Mouse (Mus musculus): ENCODE data around the gene Baat. TPM values are rescaled to one million over a fixed set of nuclear protein-coding genes. Genes with fewer than 3 reads are reported as not detected.

Gene Baat
- polyA plus RNA-seq, 1 experiment from 2014 or later, result 0.17 TPM

Other genes with a start within 250 kb of the Baat start
- not detected in 2 replicates for gene Acnat2, start 98.4 kb downstream of the Baat start, polyA plus RNA-seq (2014; fragmentation: Nextera tagmentation; extraction: Ambion mirVana)
- gene Acnat1, start 32.6 kb downstream of the Baat start, polyA plus RNA-seq (2014; fragmentation: Nextera tagmentation; extraction: Ambion mirVana), result not detected in 2 replicates
- 78.4 and 90.0 TPM in 2 replicates for gene Mrpl50, start 14.5 kb upstream of the Baat start, polyA plus RNA-seq (2014; fragmentation: Nextera tagmentation; extraction: Ambion mirVana)
- 12.9 and 16.1 TPM in 2 replicates for gene Zfp189, start 14.6 kb upstream of the Baat start, polyA plus RNA-seq (2014; fragmentation: Nextera tagmentation; extraction: Ambion mirVana)
- 0.19 TPM in 1 of 2 replicates, not detected in the other for gene Aldob, start 43.0 kb upstream of the Baat start, polyA plus RNA-seq (2014; fragmentation: Nextera tagmentation; extraction: Ambion mirVana)
- 84.5 and 86.5 TPM in 2 replicates for gene Tmem246, start 91.3 kb upstream of the Baat start, polyA plus RNA-seq (2014; fragmentation: Nextera tagmentation; extraction: Ambion mirVana)
- gene Rnf20, start 125.4 kb upstream of the Baat start, polyA plus RNA-seq (2014; fragmentation: Nextera tagmentation; extraction: Ambion mirVana), result 58.4 and 74.0 TPM in 2 replicates
- 0.25 and 0.63 TPM in 2 replicates for gene Ppp3r2, start 175.5 kb upstream of the Baat start, polyA plus RNA-seq (2014; fragmentation: Nextera tagmentation; extraction: Ambion mirVana)

All from midbrain, embryonic 14.5 days (tissue).